Mouse (Mus musculus) midbrain, embryonic 15.5 days (tissue): ENCODE measurements around the gene Gm19668. TPM values are rescaled to one million over a fixed set of nuclear protein-coding genes. Genes with fewer than 3 reads are reported as not detected.

Source experiments
- ATAC-seq: fragments of 200-750 bp; cut with Nextera tagmentation; replicated peaks from 2 replicates; pipeline ENCODE4 v1.8.0; 2017; ENCODE audit warnings: moderate TSS enrichment
- H3K27ac ChIP-seq: fragments of 300-500 bp; sonication (generic); 2 replicates; pipeline ENCODE4 v1.5.1; 2015; ENCODE audit warnings: mild to moderate bottlenecking, inconsistent platforms
- H3K27me3 ChIP-seq: fragments of 300-500 bp; sonication (generic); replicated peaks from 2 replicates; pipeline ENCODE4 v1.6.1; 2015; ENCODE audit warnings: inconsistent platforms
- H3K36me3 ChIP-seq: fragments of 300-500 bp; sonication (generic); replicated peaks from 2 replicates; pipeline ENCODE4 v1.6.1; 2015; ENCODE audit warnings: inconsistent platforms
- H3K4me1 ChIP-seq: fragments of 300-500 bp; sonication (generic); 2 replicates; pipeline ENCODE4 v1.6.1; 2015; ENCODE audit warnings: inconsistent platforms
- H3K4me2 ChIP-seq: fragments of 300-500 bp; sonication (generic); 2 replicates; pipeline ENCODE4 v1.6.1; 2015; ENCODE audit warnings: inconsistent platforms, mild to moderate bottlenecking, moderate library complexity
- H3K4me3 ChIP-seq: fragments of 300-500 bp; sonication (generic); 2 replicates; pipeline ENCODE4 v1.5.1; 2015; ENCODE audit warnings: mild to moderate bottlenecking, inconsistent platforms
- H3K9ac ChIP-seq: fragments of 300-500 bp; sonication (generic); 2 replicates; pipeline ENCODE4 v1.6.1; 2015; ENCODE audit warnings: mild to moderate bottlenecking, inconsistent platforms
- H3K9me3 ChIP-seq: fragments of 300-500 bp; sonication (generic); 2 replicates; pipeline ENCODE4 v1.6.1; 2016; ENCODE audit warnings: inconsistent platforms
- WGBS: fragments of 180-500 bp; shearing (Covaris S2); methylation state at CpG from one replicate; pipeline ENCODE4 v1.1.7; 2015; ENCODE audit warnings: mixed read lengths; 5-methylcytosine and 5-hydroxymethylcytosine counted together
- polyA plus RNA-seq: library from polyadenylated mRNA; unstranded; fragments of >200 nt; fragmentation: Nextera tagmentation; extraction: Ambion mirVana; gene quantifications from 2 replicates; pipeline ENCODE4 v1.2.1, GENCODE M21; 2015

Gene Gm19668
- not detected in 2 replicates for polyA plus RNA-seq

- Histone ChIP-seq H3K27ac (no peak within 1 kb of the TSS), H3K9me3 (no peaks in the 10 kb centered on the region), H3K36me3 (no peaks in the 10 kb centered on the region), H3K4me2 (no peak within 1 kb of the TSS), H3K27me3 (no peaks in the 10 kb centered on the region), H3K9ac (no peak within 1 kb of the TSS), H3K4me1 (no peaks in the 10 kb centered on the region), H3K4me3 (no peak within 1 kb of the TSS)
- 70% methylated on average over 8 of the region's 8 CpGs for WGBS
- ATAC-seq = no peak
Measured at GRCm38 (mm10) chr10:77798921-77799508, at the start of gene Gm19668. Gene Gm19668, minus strand, starts transcription at chr10:77799133.

GRCm38 (mm10) chr10:77847538-77847937 lies 48.6 kb upstream of the Gm19668 start:
- no peaks in the 10 kb centered on the region for H3K27me3 ChIP-seq
- H3K9ac ChIP-seq = no peak overlapping the region
- no peaks in the 10 kb centered on the region for H3K36me3 ChIP-seq
- no peak overlapping the region for H3K27ac ChIP-seq
- ATAC-seq = no peak
- H3K4me2 ChIP-seq = no peak overlapping the region
- H3K4me1 ChIP-seq = no peaks in the 10 kb centered on the region
- no peak overlapping the region for H3K4me3 ChIP-seq
- WGBS = 75% methylated on average over 2 of the region's 2 CpGs
- H3K9me3 ChIP-seq = peaks cover 4% of the 10 kb centered on the region; the same call in 1 of the 2 replicates

- Histone ChIP-seq H3K27ac (no peak overlapping the region), H3K4me2 (no peak overlapping the region), H3K9me3 (peaks cover 4% of the 10 kb centered on the region; the same call in 1 of the 2 replicates), H3K4me1 (no peaks in the 10 kb centered on the region), H3K4me3 (no peak overlapping the region), H3K36me3 (no peaks in the 10 kb centered on the region), H3K27me3 (no peaks in the 10 kb centered on the region), H3K9ac (no peak overlapping the region)
- ATAC-seq = no peak
- 15% methylated on average over 2 of the region's 2 CpGs for WGBS
Measured at GRCm38 (mm10) chr10:77846961-77847360, 48.0 kb upstream of the Gm19668 start.

GRCm38 (mm10) chr10:77846503-77846902 lies 47.6 kb upstream of the Gm19668 start, which contains the start of gene Gm36176:
Gene Gm36176, plus strand, starts transcription at chr10:77846803.
- no peaks in the 10 kb centered on the region for H3K27me3 ChIP-seq
- 73% methylated on average over 3 of the region's 3 CpGs for WGBS
- no peak for ATAC-seq
- no peak within 1 kb of the TSS for H3K9ac ChIP-seq
- H3K4me1 ChIP-seq = no peaks in the 10 kb centered on the region
- H3K4me2 ChIP-seq = no peak within 1 kb of the TSS
- H3K36me3 ChIP-seq = no peaks in the 10 kb centered on the region
- peaks cover 4% of the 10 kb centered on the region; the same call in 1 of the 2 replicates for H3K9me3 ChIP-seq
- H3K4me3 ChIP-seq = no peak within 1 kb of the TSS
- H3K27ac ChIP-seq = no peak within 1 kb of the TSS

- ATAC-seq = no peak
- 0 out of 2 replicates have a peak, but pooled peaks cover under 1% of the 10 kb centered on the region for H3K9me3 ChIP-seq
- H3K4me3 ChIP-seq = no peak overlapping the region
- no peaks in the 10 kb centered on the region for H3K36me3 ChIP-seq
- H3K9ac ChIP-seq = no peak overlapping the region
- 78% methylated on average over 6 of the region's 6 CpGs for WGBS
- H3K27ac ChIP-seq = no peak overlapping the region
- no peaks in the 10 kb centered on the region for H3K27me3 ChIP-seq
- no peak overlapping the region for H3K4me2 ChIP-seq
- H3K4me1 ChIP-seq = no peaks in the 10 kb centered on the region
Measured at GRCm38 (mm10) chr10:77839006-77839405, 40.1 kb upstream of the Gm19668 start.

GRCm38 (mm10) chr10:77835647-77836046 lies 36.7 kb upstream of the Gm19668 start, which contains the start of gene Krtap10-10:
Gene Krtap10-10, plus strand, starts transcription at chr10:77835947.
- H3K27ac ChIP-seq = no peak within 1 kb of the TSS
- 71% methylated on average over 9 of the region's 9 CpGs for WGBS
- ATAC-seq = no peak
- H3K4me2 ChIP-seq = no peak within 1 kb of the TSS
- no peak within 1 kb of the TSS for H3K4me3 ChIP-seq
- H3K36me3 ChIP-seq = no peaks in the 10 kb centered on the region
- H3K27me3 ChIP-seq = no peaks in the 10 kb centered on the region
- no peaks in the 10 kb centered on the region for H3K4me1 ChIP-seq
- H3K9me3 ChIP-seq = no peaks in the 10 kb centered on the region
- H3K9ac ChIP-seq = no peak within 1 kb of the TSS

- 57% methylated on average over 6 of the region's 6 CpGs for WGBS
Measured at GRCm38 (mm10) chr10:77826951-77827350, 28.0 kb upstream of the Gm19668 start, which contains the start of gene Krtap10-4. Gene Krtap10-4, minus strand, starts transcription at chr10:77827095.

GRCm38 (mm10) chr10:77819203-77819602 lies 20.3 kb upstream of the Gm19668 start:
- Histone ChIP-seq H3K9ac (no peak overlapping the region), H3K4me1 (peaks cover 3% of the 10 kb centered on the region; the same call in 1 of the 2 replicates), H3K27me3 (no peaks in the 10 kb centered on the region), H3K4me3 (no peak overlapping the region), H3K9me3 (no peaks in the 10 kb centered on the region), H3K36me3 (no peaks in the 10 kb centered on the region), H3K4me2 (peak overlapping the region; percentile 18; the same call in 1 of the 2 replicates), H3K27ac (peak overlapping the region; percentile 34; the same call in 1 of the 2 replicates)
- WGBS = 28% methylated on average over 4 of the region's 4 CpGs
- no peak for ATAC-seq

More at GRCm38 (mm10) chr10:77826951-77827350, 28.0 kb upstream of the Gm19668 start, which contains the start of gene Krtap10-4:
- ATAC-seq = no peak
- Histone ChIP-seq H3K4me1 (no peaks in the 10 kb centered on the region), H3K9ac (no peak within 1 kb of the TSS), H3K36me3 (no peaks in the 10 kb centered on the region), H3K4me3 (no peak within 1 kb of the TSS), H3K9me3 (no peaks in the 10 kb centered on the region), H3K27me3 (no peaks in the 10 kb centered on the region), H3K27ac (no peak within 1 kb of the TSS), H3K4me2 (no peak within 1 kb of the TSS)

- H3K27ac ChIP-seq = peak overlapping the region; percentile 34; the same call in 1 of the 2 replicates
- no peak overlapping the region for H3K4me2 ChIP-seq
- H3K27me3 ChIP-seq = no peaks in the 10 kb centered on the region
- H3K36me3 ChIP-seq = no peaks in the 10 kb centered on the region
- no peak overlapping the region for H3K9ac ChIP-seq
- WGBS = 99% methylated on average over 4 of the region's 4 CpGs
- peak; percentile 78 for ATAC-seq
- H3K4me3 ChIP-seq = no peak overlapping the region
- no peaks in the 10 kb centered on the region for H3K9me3 ChIP-seq
- peaks cover 3% of the 10 kb centered on the region; the same call in 1 of the 2 replicates for H3K4me1 ChIP-seq
Measured at GRCm38 (mm10) chr10:77818523-77818922, 19.6 kb upstream of the Gm19668 start.

GRCm38 (mm10) chr10:77815514-77815913 lies 16.6 kb upstream of the Gm19668 start:
- Histone ChIP-seq H3K9me3 (no peaks in the 10 kb centered on the region), H3K27me3 (no peaks in the 10 kb centered on the region), H3K4me3 (no peak overlapping the region), H3K4me2 (no peak overlapping the region), H3K9ac (no peak overlapping the region), H3K27ac (no peak overlapping the region), H3K36me3 (no peaks in the 10 kb centered on the region), H3K4me1 (peaks cover 3% of the 10 kb centered on the region; the same call in 1 of the 2 replicates)
- ATAC-seq = no peak
- 31% methylated on average over 5 of the region's 5 CpGs for WGBS

- H3K27me3 ChIP-seq = no peaks in the 10 kb centered on the region
- H3K4me3 ChIP-seq = no peak within 1 kb of the TSS
- no peak within 1 kb of the TSS for H3K27ac ChIP-seq
- ATAC-seq = no peak
- no peak within 1 kb of the TSS for H3K4me2 ChIP-seq
- WGBS = 60% methylated on average over 4 of the region's 4 CpGs
- no peak within 1 kb of the TSS for H3K9ac ChIP-seq
- no peaks in the 10 kb centered on the region for H3K36me3 ChIP-seq
- peaks cover 3% of the 10 kb centered on the region; the same call in 1 of the 2 replicates for H3K4me1 ChIP-seq
- H3K9me3 ChIP-seq = no peaks in the 10 kb centered on the region
Measured at GRCm38 (mm10) chr10:77814382-77814781, 15.4 kb upstream of the Gm19668 start, which contains the start of gene Gm2696. Gene Gm2696, plus strand, starts transcription at chr10:77814682.

GRCm38 (mm10) chr10:77811743-77812142 lies 12.8 kb upstream of the Gm19668 start, which contains the start of gene Gm9507:
Gene Gm9507, minus strand, starts transcription at chr10:77811843.
- H3K9ac ChIP-seq = no peak within 1 kb of the TSS
- WGBS = 63% methylated on average over 5 of the region's 5 CpGs
- H3K27ac ChIP-seq = no peak within 1 kb of the TSS
- no peaks in the 10 kb centered on the region for H3K4me1 ChIP-seq
- no peaks in the 10 kb centered on the region for H3K9me3 ChIP-seq
- no peaks in the 10 kb centered on the region for H3K27me3 ChIP-seq
- ATAC-seq = no peak
- no peaks in the 10 kb centered on the region for H3K36me3 ChIP-seq
- no peak within 1 kb of the TSS for H3K4me2 ChIP-seq
- no peak within 1 kb of the TSS for H3K4me3 ChIP-seq
